Mouse (Mus musculus): ENCODE measurements around the gene Iltifb.
"Not testable (repeated sequence)": the region's sequence is repeated elsewhere in the genome, so short reads cannot be mapped to it uniquely, and the experiment has no call there.

Iltifb gene

GRCm38 (mm10) chr10:118294938-118295337, at the start of gene Iltifb:
Iltifb (minus strand) TSS chr10:118295038.
- ATAC-seq (ENCODE audit: insufficient number of reproducible peaks, low FRiP score, low TSS enrichment) = no peak

GRCm38 (mm10) chr10:118343155-118343554, 48.3 kb upstream of the Iltifb start, which contains the start of gene Gm9046:
Gm9046 (minus strand) TSS chr10:118343255.
- not testable (repeated sequence) for ATAC-seq (ENCODE audit: insufficient number of reproducible peaks, low FRiP score, low TSS enrichment)

- ATAC-seq (ENCODE audit: insufficient number of reproducible peaks, low FRiP score, low TSS enrichment) = not testable (repeated sequence)
These were observed 42.9 kb upstream of the Iltifb start, which contains the start of gene Gm9045 for GRCm38 (mm10) chr10:118337731-118338130. Gm9045 (minus strand) TSS chr10:118337831.

GRCm38 (mm10) chr10:118332308-118332707, 37.5 kb upstream of the Iltifb start, which contains the start of gene Gm9044:
Gm9044 (minus strand) TSS chr10:118332408.
- not testable (repeated sequence) for ATAC-seq (ENCODE audit: insufficient number of reproducible peaks, low FRiP score, low TSS enrichment)

- not testable (repeated sequence) for ATAC-seq (ENCODE audit: insufficient number of reproducible peaks, low FRiP score, low TSS enrichment)
These were observed 32.0 kb upstream of the Iltifb start, which contains the start of gene Gm9040 for GRCm38 (mm10) chr10:118326869-118327268. Gm9040 (minus strand) TSS chr10:118326969.

- no peak for ATAC-seq (ENCODE audit: insufficient number of reproducible peaks, low FRiP score, low TSS enrichment)
These were observed 24.2 kb upstream of the Iltifb start for GRCm38 (mm10) chr10:118319024-118319423.

- peak; percentile 57; the same call in 1 of the 2 replicates for ATAC-seq (ENCODE audit: insufficient number of reproducible peaks, low FRiP score, low TSS enrichment)
These were observed 7.3 kb upstream of the Iltifb start for GRCm38 (mm10) chr10:118302133-118302532.

GRCm38 (mm10) chr10:118283016-118283415, 11.8 kb downstream of the Iltifb start:
- not testable (repeated sequence) for ATAC-seq (ENCODE audit: insufficient number of reproducible peaks, low FRiP score, low TSS enrichment)

- ATAC-seq (ENCODE audit: insufficient number of reproducible peaks, low FRiP score, low TSS enrichment) = not testable (repeated sequence)
These were observed 12.3 kb downstream of the Iltifb start for GRCm38 (mm10) chr10:118282565-118282964.

GRCm38 (mm10) chr10:118278069-118278468, 16.8 kb downstream of the Iltifb start:
- ATAC-seq (ENCODE audit: insufficient number of reproducible peaks, low FRiP score, low TSS enrichment) = not testable (repeated sequence)

GRCm38 (mm10) chr10:118271416-118271815, 23.4 kb downstream of the Iltifb start:
- ATAC-seq (ENCODE audit: insufficient number of reproducible peaks, low FRiP score, low TSS enrichment) = not testable (repeated sequence)

- ATAC-seq (ENCODE audit: insufficient number of reproducible peaks, low FRiP score, low TSS enrichment) = not testable (repeated sequence)
These were observed 26.0 kb downstream of the Iltifb start for GRCm38 (mm10) chr10:118268812-118269211.

GRCm38 (mm10) chr10:118258388-118258787, 36.5 kb downstream of the Iltifb start, which contains the start of gene Gm32802:
Gm32802 (plus strand) TSS chr10:118258688.
- ATAC-seq (ENCODE audit: insufficient number of reproducible peaks, low FRiP score, low TSS enrichment) = not testable (repeated sequence)

GRCm38 (mm10) chr10:118250852-118251295, 44.0 kb downstream of the Iltifb start:
- ATAC-seq (ENCODE audit: insufficient number of reproducible peaks, low FRiP score, low TSS enrichment) = no peak

- ATAC-seq (ENCODE audit: insufficient number of reproducible peaks, low FRiP score, low TSS enrichment) = not testable (repeated sequence)
These were observed 45.7 kb downstream of the Iltifb start for GRCm38 (mm10) chr10:118249006-118249595.

GRCm38 (mm10) chr10:118240680-118241079, 54.2 kb downstream of the Iltifb start, which contains the start of gene Gm32717:
Gm32717 (minus strand) TSS chr10:118240780.
- ATAC-seq (ENCODE audit: insufficient number of reproducible peaks, low FRiP score, low TSS enrichment) = not testable (repeated sequence)
